Mouse (Mus musculus): ENCODE measurements around the gene Elmo2. TPM values are rescaled to one million over a fixed set of nuclear protein-coding genes. Genes with fewer than 3 reads are reported as not detected.

Gene Elmo2
- polyA plus RNA-seq (2015; fragmentation: Nextera tagmentation; extraction: Ambion mirVana) = 85.1 and 89.1 TPM in 2 replicates

GRCm38 (mm10) chr2:165326304-165327190, at the start of gene Elmo2:
Gene Elmo2, minus strand, starts transcription at chr2:165326479.
- H3K9ac ChIP-seq (replicated peaks) = peak within 1 kb of the TSS; percentile 89
- peak within 1 kb of the TSS; percentile 95 for H3K27ac ChIP-seq (replicated peaks)
- peak within 1 kb of the TSS; percentile 89 for H3K4me2 ChIP-seq
- H3K9me3 ChIP-seq (replicated peaks) = 0 out of 2 replicates have a peak, but pooled peaks cover 3% of the 10 kb centered on the region
- peak within 1 kb of the TSS; percentile 91 for H3K4me3 ChIP-seq (replicated peaks)
- under 1% methylated on average over 54 of the region's 55 CpGs for WGBS
- H3K27me3 ChIP-seq (replicated peaks) = 0 out of 2 replicates have a peak, but pooled peaks cover 4% of the 10 kb centered on the region
- H3K36me3 ChIP-seq = no peaks in the 10 kb centered on the region
- ATAC-seq (ENCODE audit: low FRiP score) = peak; percentile 96
- H3K4me1 ChIP-seq = peaks cover 54% of the 10 kb centered on the region

- H3K4me1 ChIP-seq = peaks cover 16% of the 10 kb centered on the region
- peaks cover 5% of the 10 kb centered on the region; the same call in 1 of the 2 replicates for H3K9me3 ChIP-seq (replicated peaks)
- H3K36me3 ChIP-seq = peaks cover 42% of the 10 kb centered on the region
- no peaks in the 10 kb centered on the region for H3K27me3 ChIP-seq (replicated peaks)
- no peak overlapping the region for H3K4me2 ChIP-seq
- no peak overlapping the region for H3K27ac ChIP-seq (replicated peaks)
- WGBS = 69% methylated on average over 4 of the region's 4 CpGs
- no peak overlapping the region for H3K4me3 ChIP-seq (replicated peaks)
- no peak for ATAC-seq (ENCODE audit: low FRiP score)
- H3K9ac ChIP-seq (replicated peaks) = no peak overlapping the region
Measured at GRCm38 (mm10) chr2:165376001-165376400, 49.7 kb upstream of the Elmo2 start.

GRCm38 (mm10) chr2:165375478-165375877, 49.2 kb upstream of the Elmo2 start:
- Histone ChIP-seq H3K27me3 (replicated peaks) (no peaks in the 10 kb centered on the region), H3K36me3 (peaks cover 37% of the 10 kb centered on the region), H3K9me3 (replicated peaks) (peaks cover 5% of the 10 kb centered on the region; the same call in 1 of the 2 replicates), H3K4me3 (replicated peaks) (no peak overlapping the region), H3K4me1 (peaks cover 16% of the 10 kb centered on the region), H3K9ac (replicated peaks) (no peak overlapping the region), H3K27ac (replicated peaks) (no peak overlapping the region), H3K4me2 (no peak overlapping the region)
- WGBS = 84% methylated on average over 5 of the region's 5 CpGs
- no peak for ATAC-seq (ENCODE audit: low FRiP score)

- Histone ChIP-seq H3K27me3 (replicated peaks) (no peaks in the 10 kb centered on the region), H3K9me3 (replicated peaks) (no peaks in the 10 kb centered on the region), H3K4me1 (peaks cover 31% of the 10 kb centered on the region), H3K27ac (replicated peaks) (no peak overlapping the region), H3K4me2 (peak overlapping the region; percentile 20; the same call in 1 of the 2 replicates), H3K36me3 (peaks cover 7% of the 10 kb centered on the region; the same call in 1 of the 2 replicates), H3K4me3 (replicated peaks) (no peak overlapping the region), H3K9ac (replicated peaks) (no peak overlapping the region)
- WGBS = 38% methylated on average over 3 of the region's 3 CpGs
- no peak for ATAC-seq (ENCODE audit: low FRiP score)
Measured at GRCm38 (mm10) chr2:165371066-165371465, 44.8 kb upstream of the Elmo2 start.

- Histone ChIP-seq H3K4me2 (no peak overlapping the region), H3K4me3 (replicated peaks) (no peak overlapping the region), H3K9me3 (replicated peaks) (no peaks in the 10 kb centered on the region), H3K27me3 (replicated peaks) (no peaks in the 10 kb centered on the region), H3K36me3 (peaks cover 6% of the 10 kb centered on the region; the same call in 1 of the 2 replicates), H3K4me1 (peaks cover 31% of the 10 kb centered on the region), H3K9ac (replicated peaks) (no peak overlapping the region), H3K27ac (replicated peaks) (no peak overlapping the region)
- 80% methylated on average over 3 of the region's 3 CpGs for WGBS
- ATAC-seq (ENCODE audit: low FRiP score) = no peak
Measured at GRCm38 (mm10) chr2:165370348-165370747, 44.1 kb upstream of the Elmo2 start.

GRCm38 (mm10) chr2:165368496-165368895, 42.2 kb upstream of the Elmo2 start, which contains the start of gene Zfp663:
Gene Zfp663, minus strand, starts transcription at chr2:165368729.
- Histone ChIP-seq H3K9me3 (replicated peaks) (no peaks in the 10 kb centered on the region), H3K4me1 (peaks cover 37% of the 10 kb centered on the region), H3K4me2 (peak within 1 kb of the TSS; percentile 76), H3K36me3 (no peaks in the 10 kb centered on the region), H3K4me3 (replicated peaks) (peak within 1 kb of the TSS; percentile 52), H3K27ac (replicated peaks) (peak within 1 kb of the TSS; percentile 74), H3K27me3 (replicated peaks) (no peaks in the 10 kb centered on the region), H3K9ac (replicated peaks) (peak within 1 kb of the TSS; percentile 61)
- peak; percentile 66; the same call in 1 of the 2 replicates for ATAC-seq (ENCODE audit: low FRiP score)
- WGBS = under 1% methylated on average over 27 of the region's 27 CpGs

- WGBS = under 1% methylated on average over 13 of the region's 13 CpGs
- Histone ChIP-seq H3K4me3 (replicated peaks) (peak overlapping the region; percentile 52), H3K9me3 (replicated peaks) (no peaks in the 10 kb centered on the region), H3K36me3 (no peaks in the 10 kb centered on the region), H3K9ac (replicated peaks) (peak overlapping the region; percentile 61), H3K4me1 (peaks cover 33% of the 10 kb centered on the region), H3K4me2 (peak overlapping the region; percentile 76), H3K27ac (replicated peaks) (peak overlapping the region; percentile 74), H3K27me3 (replicated peaks) (no peaks in the 10 kb centered on the region)
- peak; percentile 22; the same call in 1 of the 2 replicates for ATAC-seq (ENCODE audit: low FRiP score)
Measured at GRCm38 (mm10) chr2:165367868-165368439, 41.7 kb upstream of the Elmo2 start.

- Histone ChIP-seq H3K36me3 (no peaks in the 10 kb centered on the region), H3K4me3 (replicated peaks) (no peak overlapping the region), H3K9me3 (replicated peaks) (no peaks in the 10 kb centered on the region), H3K4me2 (peak overlapping the region; percentile 76), H3K27ac (replicated peaks) (no peak overlapping the region), H3K4me1 (peaks cover 32% of the 10 kb centered on the region), H3K9ac (replicated peaks) (no peak overlapping the region), H3K27me3 (replicated peaks) (no peaks in the 10 kb centered on the region)
- 0 out of 2 replicates have a peak, but pooled peaks have one; percentile 13 for ATAC-seq (ENCODE audit: low FRiP score)
- WGBS = 8% methylated on average over 6 of the region's 8 CpGs
Measured at GRCm38 (mm10) chr2:165367047-165367520, 40.8 kb upstream of the Elmo2 start.

- Histone ChIP-seq H3K4me1 (peaks cover 28% of the 10 kb centered on the region), H3K4me3 (replicated peaks) (no peak overlapping the region), H3K4me2 (peak overlapping the region; percentile 43), H3K36me3 (no peaks in the 10 kb centered on the region), H3K9me3 (replicated peaks) (no peaks in the 10 kb centered on the region), H3K9ac (replicated peaks) (no peak overlapping the region), H3K27me3 (replicated peaks) (no peaks in the 10 kb centered on the region; the same call in 1 of the 2 replicates), H3K27ac (replicated peaks) (no peak overlapping the region)
- no peak for ATAC-seq (ENCODE audit: low FRiP score)
- 11% methylated on average over 21 of the region's 21 CpGs for WGBS
Measured at GRCm38 (mm10) chr2:165364334-165365091, 38.2 kb upstream of the Elmo2 start.

- Histone ChIP-seq H3K27me3 (replicated peaks) (no peaks in the 10 kb centered on the region; the same call in 1 of the 2 replicates), H3K4me2 (no peak overlapping the region), H3K9me3 (replicated peaks) (no peaks in the 10 kb centered on the region), H3K4me1 (peaks cover 24% of the 10 kb centered on the region), H3K4me3 (replicated peaks) (no peak overlapping the region), H3K27ac (replicated peaks) (no peak overlapping the region), H3K9ac (replicated peaks) (no peak overlapping the region), H3K36me3 (no peaks in the 10 kb centered on the region)
- ATAC-seq (ENCODE audit: low FRiP score) = no peak
- WGBS = 89% methylated on average over 6 of the region's 6 CpGs
Measured at GRCm38 (mm10) chr2:165363282-165363681, 37.0 kb upstream of the Elmo2 start.

GRCm38 (mm10) chr2:165360861-165361260, 34.6 kb upstream of the Elmo2 start:
- Histone ChIP-seq H3K4me3 (replicated peaks) (no peak overlapping the region), H3K36me3 (no peaks in the 10 kb centered on the region), H3K9me3 (replicated peaks) (no peaks in the 10 kb centered on the region), H3K9ac (replicated peaks) (no peak overlapping the region), H3K4me1 (peaks cover 6% of the 10 kb centered on the region), H3K27ac (replicated peaks) (no peak overlapping the region), H3K4me2 (no peak overlapping the region), H3K27me3 (replicated peaks) (no peaks in the 10 kb centered on the region; the same call in 1 of the 2 replicates)
- ATAC-seq (ENCODE audit: low FRiP score) = peak; percentile 62; the same call in 1 of the 2 replicates
- 0% methylated on average over 1 of the region's 1 CpGs for WGBS
